Mouse (Mus musculus): Measurements from ENCODE around the gene Itgav.
A peak's percentile ranks its signal among the peaks of the same experiment; 100 is the strongest.

The Itgav gene

DNA sequence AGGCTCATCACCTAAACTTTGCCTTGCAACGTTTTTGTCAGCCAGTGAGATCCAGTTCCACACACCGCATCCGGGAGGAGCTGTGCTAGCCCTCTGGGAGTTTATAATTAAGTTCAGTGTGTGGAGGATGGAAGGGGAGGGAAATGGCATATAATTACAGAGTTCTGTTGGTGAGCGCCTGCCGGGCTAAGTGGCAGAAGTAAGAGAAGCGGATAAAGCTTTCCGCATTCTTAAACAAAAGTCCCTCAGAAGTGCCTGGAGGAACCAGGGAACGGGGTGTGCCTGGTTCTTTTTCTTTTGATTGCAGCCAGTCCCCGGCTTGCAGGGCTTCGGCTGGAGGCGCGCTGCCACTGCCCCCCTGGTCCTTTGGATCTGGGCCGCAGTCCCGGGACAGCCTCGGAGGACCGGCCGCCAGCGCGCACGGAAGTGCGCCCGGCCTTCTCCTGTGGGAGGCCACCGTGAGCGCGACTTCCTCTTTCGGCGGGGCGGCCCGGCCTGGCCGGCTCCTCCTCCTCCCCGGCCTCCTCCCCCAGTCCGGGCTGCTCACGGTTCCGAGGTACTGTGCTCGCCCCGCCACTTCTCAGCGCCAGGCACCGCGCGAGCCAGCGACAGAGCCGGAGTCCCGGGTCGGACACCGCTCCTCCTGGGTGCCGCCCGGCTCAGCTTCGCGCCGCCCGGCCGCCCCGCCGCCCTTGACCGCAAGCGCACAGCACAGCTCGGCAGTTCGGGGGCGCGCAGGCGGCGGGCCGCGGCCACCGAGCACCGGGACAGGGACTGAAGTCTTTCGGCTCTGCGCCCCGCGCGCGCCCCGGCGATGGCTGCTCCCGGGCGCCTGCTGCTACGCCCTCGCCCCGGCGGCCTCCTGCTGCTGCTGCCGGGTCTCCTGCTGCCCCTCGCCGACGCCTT, at the start of gene Itgav:
Gene Itgav, plus strand, starts transcription at position 477 of the 906 bp plus-strand sequence.
- DNase-seq (ENCODE audit: low spot score) = peak; percentile 89

DNA sequence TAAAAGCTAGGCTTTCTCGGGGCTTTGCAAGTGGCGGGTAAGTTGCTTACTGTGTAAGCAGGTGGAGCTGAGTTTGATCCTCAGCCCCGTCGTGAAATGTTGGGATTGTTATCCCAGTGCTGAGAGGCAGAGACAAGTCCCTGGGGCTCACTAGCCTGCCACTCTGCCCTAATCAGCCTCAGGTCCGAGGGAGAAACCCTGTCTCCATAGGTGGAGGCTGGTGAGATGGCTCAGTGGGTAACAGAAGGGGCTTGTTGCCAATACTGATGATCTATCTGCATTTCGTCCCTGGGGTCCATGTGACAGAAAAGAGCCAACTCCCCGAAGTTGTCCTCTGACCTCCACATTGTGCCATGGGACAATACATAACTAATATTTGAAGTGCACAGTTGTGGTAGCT, 49.8 kb upstream of the Itgav start:
- no peak for DNase-seq (ENCODE audit: low spot score)

DNA sequence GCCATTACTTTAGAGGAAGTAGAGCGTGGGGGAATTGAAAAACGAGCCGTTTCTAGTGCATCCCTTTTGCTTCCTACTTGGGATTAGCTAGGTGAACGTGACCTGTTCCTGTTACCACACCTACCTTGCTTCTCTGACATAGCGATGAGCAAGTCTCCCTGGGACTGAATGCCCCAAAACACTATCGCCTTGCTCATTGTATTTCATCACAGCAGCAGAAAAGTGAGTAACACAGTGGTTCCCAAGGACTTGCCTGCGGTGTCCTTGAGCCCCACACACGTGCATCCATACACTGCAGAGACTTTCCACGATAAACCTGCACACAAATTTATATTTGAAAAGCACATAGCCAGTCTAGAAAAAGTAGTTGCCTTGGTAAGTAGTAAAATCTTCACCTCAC, 49.3 kb upstream of the Itgav start:
- DNase-seq (ENCODE audit: low spot score) = no peak

DNA sequence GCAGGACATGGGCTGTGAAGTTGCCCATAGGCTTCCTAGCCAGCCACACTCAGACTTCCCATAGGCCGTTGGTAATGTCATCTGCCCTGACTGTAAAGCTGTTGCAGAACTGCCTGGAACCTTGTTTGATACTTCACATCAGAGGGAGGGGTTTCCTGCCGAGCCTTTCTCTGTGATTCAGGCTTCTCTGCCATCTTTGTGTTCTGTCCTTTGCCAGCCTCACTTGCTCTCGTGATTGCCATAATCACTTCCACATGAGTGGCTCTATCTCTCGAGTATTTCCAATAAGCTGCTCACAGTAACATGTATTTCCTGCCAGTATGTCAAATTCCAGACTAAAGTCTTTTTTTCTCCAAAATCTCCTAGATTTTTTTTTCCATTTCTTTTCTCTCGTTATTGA, 48.5 kb upstream of the Itgav start:
- DNase-seq (ENCODE audit: low spot score) = no peak

DNA sequence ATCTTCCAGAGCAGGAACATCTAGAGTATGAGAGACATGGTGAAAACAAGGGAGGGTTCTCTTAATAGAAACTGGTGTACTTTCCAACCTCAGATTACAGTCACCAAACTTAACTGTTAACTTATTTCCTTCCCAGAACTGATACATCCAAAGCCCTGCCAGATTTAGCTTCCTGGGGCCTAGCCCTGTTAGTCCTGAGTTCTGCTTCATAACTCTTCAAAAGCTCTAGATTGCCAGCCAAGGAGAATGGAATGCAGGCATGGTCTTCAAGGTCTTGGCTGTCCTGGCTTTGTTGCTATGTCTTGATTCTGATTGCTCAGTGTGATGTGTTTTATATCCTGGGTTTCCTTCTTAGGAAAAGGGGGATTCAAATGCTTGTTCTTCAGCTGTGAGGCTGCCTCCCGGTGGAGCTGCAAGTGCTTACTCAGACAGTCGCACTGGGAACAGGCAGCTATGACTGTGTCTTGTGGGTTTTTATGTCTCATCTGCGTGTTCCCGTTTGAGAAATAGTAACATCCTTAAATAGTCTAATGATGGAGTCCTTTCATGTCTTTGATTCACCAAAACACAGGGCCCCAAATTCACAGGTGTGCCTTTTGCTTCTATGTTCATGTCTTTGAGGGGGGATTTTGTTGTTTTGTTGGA, 47.8 kb upstream of the Itgav start:
- no peak for DNase-seq (ENCODE audit: low spot score)

DNA sequence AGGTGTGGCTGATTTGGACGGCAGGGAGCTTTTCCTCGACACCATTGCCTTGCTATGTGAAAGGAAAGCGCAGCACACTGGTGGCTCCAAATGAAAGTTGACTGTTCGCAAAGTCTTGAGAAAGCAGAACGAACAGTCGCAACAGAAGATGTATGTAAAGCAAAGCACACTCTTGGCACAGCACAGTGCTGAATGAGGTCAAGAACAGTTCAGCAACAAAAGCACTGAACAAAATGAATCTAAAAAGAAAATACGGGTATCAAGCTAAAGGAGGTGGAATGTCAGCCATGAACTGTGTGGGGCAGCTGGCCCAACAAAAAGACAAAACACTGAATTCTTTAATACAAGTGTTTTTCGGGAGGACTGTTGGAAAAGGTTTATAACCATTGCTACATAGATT, 42.9 kb upstream of the Itgav start:
- DNase-seq (ENCODE audit: low spot score) = no peak

DNA sequence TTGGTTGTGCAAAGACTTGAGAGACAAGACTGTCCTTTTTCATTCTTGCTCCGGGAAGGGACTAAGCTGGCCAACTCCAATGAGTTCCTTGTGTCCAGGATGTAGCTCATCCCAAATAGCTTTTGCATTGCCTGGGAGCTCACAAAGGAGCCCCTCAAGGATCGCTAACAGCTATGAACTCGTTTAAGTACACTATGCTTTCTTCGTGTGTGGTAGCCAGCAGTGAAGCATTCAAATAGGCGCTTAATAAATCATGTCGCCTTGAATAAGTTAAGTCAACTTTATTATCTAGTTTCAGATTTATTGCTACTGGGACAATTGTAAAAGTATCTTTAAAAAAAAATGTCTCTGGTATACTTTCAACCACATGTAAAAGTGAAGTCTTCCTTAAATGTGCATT, 42.4 kb upstream of the Itgav start:
- no peak for DNase-seq (ENCODE audit: low spot score)

DNA sequence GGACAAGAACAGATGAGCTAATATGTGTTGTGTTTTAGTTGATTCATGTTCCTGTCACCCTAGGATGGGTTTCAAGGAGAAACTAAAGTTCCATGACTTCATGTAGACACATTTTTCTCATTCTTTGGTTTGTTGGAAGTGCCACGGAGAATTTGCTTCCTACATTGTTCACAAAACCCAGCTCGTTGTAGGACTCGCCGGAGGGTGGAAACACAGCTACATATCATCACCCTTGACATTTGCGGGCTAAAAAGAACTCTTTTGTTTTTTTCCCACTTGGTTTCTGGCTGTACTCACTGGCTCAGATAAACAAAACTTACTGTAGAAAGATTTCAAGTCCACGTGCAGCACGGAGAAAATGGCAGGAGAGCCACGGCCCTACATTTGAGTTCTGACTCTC, 41.9 kb upstream of the Itgav start:
- no peak for DNase-seq (ENCODE audit: low spot score)

DNA sequence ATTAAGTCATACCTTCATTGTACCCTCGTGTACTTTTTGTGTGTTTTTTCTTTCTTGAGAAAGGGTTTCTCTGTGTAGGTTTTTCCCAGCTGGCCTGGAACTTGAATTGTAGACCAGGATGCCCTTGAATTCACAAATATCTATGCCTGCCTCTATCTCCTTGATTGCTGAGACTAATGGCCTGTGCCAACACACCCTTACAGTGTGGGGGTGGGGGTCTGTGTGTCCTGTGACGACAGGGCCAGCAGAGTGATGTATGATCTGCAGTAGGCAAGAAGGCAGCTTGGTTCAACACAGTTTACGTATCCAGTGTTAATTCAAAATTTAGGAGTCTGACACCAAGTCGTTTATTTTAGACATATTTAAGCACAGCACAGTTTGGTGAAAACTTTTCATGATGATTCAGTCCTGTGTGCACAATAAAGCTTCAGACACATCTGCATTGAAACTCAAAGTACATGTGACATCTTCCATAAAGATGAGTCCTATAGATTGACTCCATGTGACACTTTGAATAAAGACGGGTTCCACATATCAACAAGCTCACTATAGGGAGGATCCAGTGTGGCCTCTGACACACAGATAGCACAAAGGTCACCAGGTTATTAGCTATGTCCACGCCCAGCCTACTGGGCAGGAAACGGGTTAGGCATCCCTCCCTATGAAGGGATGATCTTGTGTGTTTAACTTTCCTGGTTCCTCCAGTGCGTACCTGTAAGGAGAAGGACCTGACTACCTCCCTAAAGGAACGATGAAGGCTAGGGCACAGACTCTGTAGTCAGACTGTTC, 40.3 kb upstream of the Itgav start:
- DNase-seq (ENCODE audit: low spot score) = no peak

DNA sequence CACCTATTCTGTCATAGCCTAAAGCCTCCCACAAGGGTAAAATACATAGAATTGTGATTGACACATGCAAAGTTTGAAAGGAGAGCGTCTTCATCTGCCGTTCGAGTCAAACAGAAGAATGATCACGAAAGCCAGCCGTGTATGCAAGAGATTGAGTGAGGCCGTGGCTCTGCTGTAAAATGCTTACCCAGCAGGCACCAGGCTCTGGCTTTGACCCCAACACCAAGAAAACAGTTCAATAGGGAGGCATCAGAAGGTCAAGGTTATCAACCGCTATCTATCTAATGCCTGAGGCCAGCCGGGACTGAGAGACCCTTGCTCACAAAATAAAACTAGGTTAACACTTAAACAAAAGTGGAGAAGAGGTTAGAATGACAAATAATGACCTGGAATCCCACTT, 39.5 kb upstream of the Itgav start:
- no peak for DNase-seq (ENCODE audit: low spot score)

DNA sequence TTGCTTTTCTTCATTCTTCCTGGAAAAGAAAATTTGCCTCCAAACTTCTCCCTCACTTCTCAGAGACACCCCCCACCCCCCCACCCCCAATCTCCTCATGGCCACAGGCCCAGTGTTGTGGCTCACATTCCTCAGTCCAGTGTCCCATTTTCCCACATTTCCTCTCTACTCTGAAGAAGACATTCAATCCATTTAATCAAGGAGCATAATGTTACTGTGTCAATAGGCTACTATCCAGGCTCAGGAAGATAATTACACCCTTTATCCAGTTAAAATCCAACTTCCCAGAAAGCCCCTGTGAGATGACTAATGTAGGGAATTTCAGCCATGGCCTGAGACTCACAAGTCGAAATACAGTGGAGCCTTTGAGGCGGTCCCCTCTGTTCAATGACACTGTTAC, 33.8 kb upstream of the Itgav start:
- no peak for DNase-seq (ENCODE audit: low spot score)

DNA sequence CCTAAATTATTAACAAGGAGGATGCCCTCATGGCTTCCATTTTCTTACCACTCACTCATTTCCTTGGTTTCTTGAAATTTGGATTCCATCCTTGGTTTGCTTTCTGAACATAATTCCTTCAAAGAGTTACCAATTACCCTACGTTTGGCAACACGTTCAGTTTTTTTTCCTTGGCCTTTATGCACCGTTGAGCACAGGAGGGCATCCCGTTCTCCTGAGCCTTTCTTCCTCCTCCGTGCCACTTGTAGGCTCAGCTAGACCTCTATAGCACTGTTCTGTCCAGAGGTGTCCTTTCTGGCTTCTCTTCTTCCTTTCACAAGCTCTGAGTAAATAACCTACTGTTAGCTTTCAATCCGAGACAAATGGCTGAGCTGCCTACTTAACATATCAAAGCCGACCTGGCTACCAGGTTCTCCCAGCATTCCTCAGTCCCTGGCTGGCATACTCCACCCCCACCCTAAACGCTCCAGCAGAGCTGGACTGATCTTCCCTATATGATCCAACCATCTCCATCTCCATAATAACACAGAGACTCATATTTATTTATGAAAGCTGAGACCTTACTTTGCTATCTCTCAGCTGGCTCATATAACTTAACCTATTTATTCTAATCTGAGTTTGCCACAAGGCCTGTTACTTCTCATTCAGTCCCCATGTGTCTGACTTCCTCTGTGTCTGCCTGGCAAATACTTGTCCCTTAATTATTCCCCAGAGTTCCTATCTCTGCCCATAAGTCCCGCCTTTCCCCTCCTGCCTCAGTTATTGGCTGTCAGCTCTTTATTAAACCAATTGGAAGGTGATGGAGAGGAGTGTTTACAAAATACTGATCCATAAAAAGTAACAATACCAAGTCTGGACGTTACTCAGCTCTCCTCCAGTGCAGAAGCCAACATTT, 31.3 kb upstream of the Itgav start:
- DNase-seq (ENCODE audit: low spot score) = no peak

DNA sequence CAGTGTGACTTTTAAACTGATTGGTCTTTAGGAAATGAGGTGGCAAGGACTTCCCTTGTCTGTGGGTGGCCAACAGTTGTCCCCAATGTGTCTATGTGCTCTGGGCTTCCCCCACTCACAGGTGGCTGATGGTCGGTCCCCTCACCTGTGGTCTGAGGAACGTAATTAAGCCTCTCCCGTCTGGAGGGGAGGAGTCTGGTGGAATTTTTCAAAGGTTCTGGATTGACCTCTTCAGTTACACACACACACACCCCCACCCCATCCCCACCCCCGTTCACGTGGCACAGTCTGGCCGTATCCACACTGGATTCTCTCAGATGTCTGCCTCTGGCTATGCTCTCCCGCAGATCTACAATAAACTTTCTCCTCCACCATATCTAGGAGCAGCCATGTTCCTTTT, 30.1 kb upstream of the Itgav start:
- DNase-seq (ENCODE audit: low spot score) = no peak

DNA sequence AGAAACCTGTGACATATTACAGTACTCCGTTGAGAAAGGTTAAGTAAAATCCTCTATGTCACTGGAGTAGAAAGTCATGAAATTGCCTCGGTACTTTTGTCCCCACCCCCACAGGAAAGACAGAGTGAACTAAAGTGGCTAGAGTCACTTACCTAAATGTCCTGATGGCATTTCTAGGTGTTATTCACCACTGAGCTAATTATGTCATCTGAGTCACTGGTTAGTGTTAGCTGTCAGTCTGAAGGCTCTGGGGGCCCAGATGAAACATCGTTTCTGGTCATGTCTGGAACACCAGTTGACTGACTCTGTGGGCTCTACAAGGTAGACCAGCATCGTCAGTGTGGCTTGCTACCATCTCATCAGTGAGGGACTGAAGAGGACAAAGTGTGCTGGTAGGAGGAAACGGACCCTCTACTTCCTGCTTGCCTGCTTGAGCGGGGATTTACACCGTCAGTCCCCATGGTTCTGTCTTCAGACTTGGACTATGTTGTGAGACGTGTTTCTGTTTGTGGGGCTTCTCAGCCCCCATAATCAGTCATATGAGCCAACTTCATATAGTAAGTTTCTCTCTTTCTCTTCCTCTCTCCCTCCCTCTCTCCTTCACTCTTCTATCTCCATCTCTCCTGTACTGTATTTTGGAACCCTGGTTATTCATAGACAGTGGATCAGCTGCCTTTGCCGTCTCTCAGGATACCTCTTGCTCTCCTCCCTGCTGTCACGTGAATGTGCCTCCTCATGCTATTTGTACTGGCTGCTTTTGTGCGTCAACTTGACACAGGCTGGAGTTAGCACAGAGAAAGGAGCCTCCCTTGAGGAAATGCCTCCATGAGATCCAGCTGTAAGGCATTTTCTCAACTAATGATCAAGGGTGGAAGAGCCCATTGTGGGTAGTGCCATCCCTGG, 28.6 kb upstream of the Itgav start:
- no peak for DNase-seq (ENCODE audit: low spot score)

DNA sequence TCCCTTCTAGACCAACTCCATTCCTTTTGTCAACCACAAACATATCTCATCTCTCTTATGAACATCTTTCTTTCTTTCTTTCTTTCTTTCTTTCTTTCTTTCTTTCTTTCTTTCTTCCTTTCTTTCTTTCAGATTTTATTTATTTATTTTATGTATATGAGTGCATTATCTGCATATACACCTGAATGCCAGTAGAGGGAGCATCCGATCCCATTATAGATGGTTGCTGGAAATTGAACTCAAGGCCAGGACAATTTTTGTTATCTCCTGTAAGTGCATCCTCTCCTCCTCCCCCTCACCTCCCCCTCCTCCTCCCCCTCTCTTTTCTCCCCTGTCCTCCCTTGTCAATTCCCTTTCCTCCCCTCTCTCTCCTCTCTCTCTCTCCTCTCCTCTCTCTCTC, 25.7 kb upstream of the Itgav start:
- no peak for DNase-seq (ENCODE audit: low spot score)

DNA sequence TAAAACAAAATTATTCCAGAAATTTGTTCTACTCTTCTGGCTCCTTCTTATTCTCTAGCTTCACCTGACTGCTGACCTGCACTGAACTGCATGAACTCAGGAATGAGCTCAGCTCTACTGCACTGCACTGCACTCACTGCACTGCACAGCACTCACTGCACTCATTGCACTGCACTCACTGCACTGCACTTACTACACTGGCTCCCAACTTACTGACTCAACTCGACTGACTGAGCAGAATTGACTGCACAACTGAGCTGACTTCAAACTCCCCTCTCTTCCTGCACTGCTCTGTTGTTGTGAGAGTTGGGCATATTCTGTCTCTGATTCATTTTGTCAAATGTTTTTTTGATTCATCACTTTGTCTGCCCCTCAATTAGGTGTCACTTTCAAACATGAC, 24.9 kb upstream of the Itgav start:
- no peak for DNase-seq (ENCODE audit: low spot score)

DNA sequence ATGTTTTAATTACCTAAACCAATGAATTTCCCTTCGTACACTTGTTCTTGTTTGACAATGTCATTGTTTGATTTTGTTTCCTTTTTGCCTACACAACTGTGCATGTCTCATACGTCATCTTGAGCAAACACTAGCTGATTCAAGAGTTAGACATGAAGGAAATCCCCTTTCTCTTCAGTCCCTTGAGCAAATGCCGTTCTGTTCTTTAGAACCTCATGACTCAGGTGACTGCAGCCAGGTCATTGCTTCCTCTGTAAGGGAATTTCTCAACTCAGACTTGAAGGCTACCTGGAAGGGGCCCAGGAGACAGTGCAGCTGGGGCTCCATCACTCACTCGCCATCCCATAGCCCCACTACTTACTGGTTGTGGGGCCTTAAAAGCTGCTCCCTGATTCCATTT, 23.5 kb upstream of the Itgav start:
- DNase-seq (ENCODE audit: low spot score) = no peak

DNA sequence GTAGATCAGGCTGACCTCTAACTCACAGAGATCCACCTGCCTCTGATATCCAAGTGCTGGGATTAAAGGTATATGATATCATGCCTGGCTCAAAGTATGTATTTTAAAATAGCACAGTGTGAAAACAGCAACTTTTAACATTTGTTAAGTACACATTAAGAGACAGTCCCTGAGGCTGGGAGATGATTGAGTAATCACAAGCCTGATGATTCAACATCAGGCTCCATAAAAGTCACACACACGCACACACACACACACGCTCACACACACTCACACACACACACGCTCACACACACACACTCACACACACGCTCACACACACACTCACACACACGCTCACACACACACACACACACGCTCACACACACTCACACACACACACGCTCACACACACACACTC, 21.8 kb upstream of the Itgav start:
- no peak for DNase-seq (ENCODE audit: low spot score)

DNA sequence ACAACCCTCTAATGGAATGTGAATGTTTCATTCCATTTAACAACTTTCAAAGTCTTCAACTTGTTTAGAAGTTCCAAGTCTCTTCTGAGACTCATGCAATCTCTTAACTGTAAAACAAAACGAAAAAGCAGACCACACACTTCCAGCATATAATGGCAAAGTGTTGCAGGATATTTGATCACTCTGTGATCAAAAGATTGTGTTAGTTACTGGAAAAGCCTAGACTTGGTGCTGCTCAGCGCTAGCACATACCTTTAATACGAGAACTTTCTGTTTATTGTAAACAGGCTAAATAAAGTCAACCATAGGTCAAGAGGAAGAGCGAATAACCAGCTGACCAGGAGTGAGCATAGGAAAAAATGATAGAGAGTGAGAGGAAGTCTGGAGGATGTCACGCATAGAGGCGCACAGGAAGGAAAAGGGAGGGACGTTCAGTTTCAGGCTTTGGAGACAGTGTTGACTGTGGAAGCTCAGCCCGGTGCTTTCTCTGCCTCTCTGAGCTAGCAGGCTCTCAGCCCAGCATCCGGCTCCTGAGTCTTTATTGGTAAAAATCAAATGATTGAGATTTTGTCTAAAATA, 18.5 kb upstream of the Itgav start:
- no peak for DNase-seq (ENCODE audit: low spot score)

DNA sequence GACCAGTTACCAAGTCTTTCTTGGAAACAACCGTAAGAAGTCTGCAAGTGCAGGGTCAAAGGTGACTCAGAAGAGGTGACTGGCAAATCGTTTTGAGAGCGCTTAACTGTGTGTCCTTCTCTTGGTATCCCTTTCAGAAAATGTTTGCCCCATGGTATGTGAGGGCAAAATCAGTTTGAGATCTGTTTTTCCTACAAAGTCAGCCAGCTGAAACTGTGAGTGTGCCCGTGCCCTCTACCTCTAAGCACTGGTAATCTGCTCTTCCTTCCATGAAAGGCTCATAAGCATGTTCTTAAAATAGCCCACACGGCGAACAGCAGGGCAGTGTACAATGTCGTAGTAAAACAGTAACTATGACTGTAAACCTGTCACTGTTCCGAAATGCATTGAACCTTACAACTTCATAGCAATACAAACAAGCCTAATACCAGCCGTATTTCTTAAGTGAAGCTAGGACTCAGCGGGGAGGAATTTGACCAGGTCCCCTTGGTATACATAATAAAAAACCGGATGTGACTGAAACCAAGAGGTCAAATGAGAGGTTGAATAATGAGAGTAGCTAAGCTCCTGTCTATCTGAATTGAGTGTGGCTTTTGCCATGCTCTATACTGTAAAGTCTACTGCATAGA, 14.2 kb upstream of the Itgav start:
- DNase-seq (ENCODE audit: low spot score) = peak; percentile 78

All from yolk sac, embryonic 10.5 days (tissue).